In the genomic region with DNA sequence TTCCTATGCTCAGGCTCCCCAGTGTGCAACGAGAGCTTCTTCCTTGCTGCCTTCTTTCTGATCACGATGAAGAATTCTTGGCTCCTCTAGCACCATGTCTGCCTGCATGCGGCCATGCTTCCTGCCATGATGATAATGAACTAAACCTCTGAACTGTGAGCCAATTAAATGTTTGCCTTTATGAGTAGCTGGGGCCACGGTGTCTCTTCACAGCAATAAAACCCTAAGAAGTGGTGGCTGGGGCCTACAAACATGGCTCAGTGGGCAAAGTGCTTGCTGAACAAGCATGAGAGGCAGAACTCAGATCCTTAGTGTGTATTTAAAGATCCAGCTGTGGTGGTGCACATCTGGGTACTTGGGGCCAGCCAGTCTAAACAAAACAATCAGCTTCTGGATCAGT, we compare ENCODE assay signal across 13 mouse cellular contexts. TPM values are rescaled to one million over a fixed set of nuclear protein-coding genes. Genes with fewer than 3 reads are reported as not detected.
"Had no signal": no experiment of that assay in that cellular context is flagged by ENCODE, and none has a peak within 500 bp of the region (broad histone marks: within the 10 kb centered on the region; RNA-seq: fewer than 3 reads in every experiment).

No protein-coding gene starts in this region.

- H3K36me3 ChIP-seq: limb, embryonic 15.5 days; liver, embryonic 12.5 days; lung, embryonic 15.5 days; midbrain, embryonic 13.5 days had no signal

- ATAC-seq: liver, embryonic 12.5 days; midbrain, embryonic 13.5 days had no signal

- H3K27ac ChIP-seq: hindbrain, embryonic 14.5 days; limb, embryonic 15.5 days; liver, embryonic 12.5 days; lung, embryonic 15.5 days; midbrain, embryonic 13.5 days had no signal

- H3K4me2 ChIP-seq: hindbrain, embryonic 14.5 days; limb, embryonic 15.5 days; liver, embryonic 12.5 days; lung, embryonic 15.5 days; midbrain, embryonic 13.5 days had no signal

- H3K4me3 ChIP-seq: limb, embryonic 15.5 days; liver, embryonic 12.5 days; lung, embryonic 15.5 days; midbrain, embryonic 13.5 days had no signal

- DNase-seq: kidney, adult 11 months; left cerebral cortex, postnatal 4 days; lung, postnatal 14 days; right cerebral cortex, postnatal 14 days; thymus, postnatal 36 days had no signal

- H3K9ac ChIP-seq: hindbrain, embryonic 14.5 days; limb, embryonic 15.5 days; liver, embryonic 12.5 days; lung, embryonic 15.5 days; midbrain, embryonic 13.5 days had no signal

- H3K9me3 ChIP-seq: limb, embryonic 15.5 days; liver, embryonic 12.5 days; lung, embryonic 15.5 days; midbrain, embryonic 13.5 days had no signal

- H3K27me3 ChIP-seq: limb, embryonic 15.5 days; liver, embryonic 12.5 days; lung, embryonic 15.5 days; midbrain, embryonic 13.5 days had no signal

- H3K4me1 ChIP-seq: limb, embryonic 15.5 days; midbrain, embryonic 13.5 days had no signal

RNA-seq across cellular contexts. Expression of gene Fam178b, which starts 17.0 kb away (rescaled TPM):
- polyA plus RNA-seq: hindbrain, embryonic 14.5 days; liver, embryonic 12.5 days; midbrain, embryonic 13.5 days; neural tube, embryonic 14.5 days had no signal

RNA-seq across cellular contexts. Expression of gene 4933424G06Rik, which starts 44.0 kb away (rescaled TPM):
- polyA plus RNA-seq: liver, embryonic 16.5 days; lung, embryonic 15.5 days; spleen, adult 2 months had no signal
